Mouse (Mus musculus): Measurements from ENCODE around the gene Acot8. TPM values are rescaled to one million over a fixed set of nuclear protein-coding genes. Genes with fewer than 3 reads are reported as not detected.
A peak's percentile ranks its signal among the peaks of the same experiment; 100 is the strongest.

The Acot8 gene
- polyA plus RNA-seq, 1 experiment = not detected

GRCm38 (mm10) chr2:164831029-164831428 is 26.3 kb upstream of the Acot8 start:
- H3K27ac ChIP-seq (ENCODE audit: insufficient read depth, low read depth, low read length) = no peak overlapping the region
- H3K4me3 ChIP-seq (ENCODE audit: insufficient read depth, low read depth, low read length) = no peak overlapping the region
- TF ChIP-seq POLR2A (IDR thresholded peaks at IDR 0.05; ENCODE audit: insufficient read depth, low read depth, low read length) (no peak), CTCF (IDR thresholded peaks at IDR 0.05; ENCODE audit: insufficient read depth, low read depth, low read length) (no peak)
- WGBS = 90% methylated on average over 10 of the region's 10 CpGs
- H3K4me1 ChIP-seq (ENCODE audit: control insufficient read depth, insufficient read depth, low read length) = peaks cover 35% of the 10 kb centered on the region

- peaks cover 34% of the 10 kb centered on the region for H3K4me1 ChIP-seq (ENCODE audit: control insufficient read depth, insufficient read depth, low read length)
- TF ChIP-seq CTCF (IDR thresholded peaks at IDR 0.05; ENCODE audit: insufficient read depth, low read depth, low read length) = no peak
- TF ChIP-seq POLR2A (IDR thresholded peaks at IDR 0.05; ENCODE audit: insufficient read depth, low read depth, low read length) = no peak
- 92% methylated on average over 1 of the region's 1 CpGs for WGBS
- H3K27ac ChIP-seq (ENCODE audit: insufficient read depth, low read depth, low read length) = no peak overlapping the region
- no peak overlapping the region for H3K4me3 ChIP-seq (ENCODE audit: insufficient read depth, low read depth, low read length)
Observed at GRCm38 (mm10) chr2:164829090-164829489, 24.4 kb upstream of the Acot8 start.

- 83% methylated on average over 6 of the region's 6 CpGs for WGBS
Observed at GRCm38 (mm10) chr2:164828437-164828836, 23.8 kb upstream of the Acot8 start, which contains the start of gene Spata25. Gene Spata25, minus strand, starts transcription at chr2:164828537.

GRCm38 (mm10) chr2:164827146-164827850 is 22.6 kb upstream of the Acot8 start:
- WGBS = 85% methylated on average over 16 of the region's 16 CpGs

More at GRCm38 (mm10) chr2:164828437-164828836, 23.8 kb upstream of the Acot8 start, which contains the start of gene Spata25:
- Histone ChIP-seq H3K4me3 (ENCODE audit: insufficient read depth, low read depth, low read length) (no peak within 1 kb of the TSS), H3K4me1 (ENCODE audit: control insufficient read depth, insufficient read depth, low read length) (peaks cover 34% of the 10 kb centered on the region), H3K27ac (ENCODE audit: insufficient read depth, low read depth, low read length) (no peak within 1 kb of the TSS)
- TF ChIP-seq CTCF (IDR thresholded peaks at IDR 0.05; ENCODE audit: insufficient read depth, low read depth, low read length) (no peak), POLR2A (IDR thresholded peaks at IDR 0.05; ENCODE audit: insufficient read depth, low read depth, low read length) (no peak)

GRCm38 (mm10) chr2:164825521-164825920 is 20.8 kb upstream of the Acot8 start:
- H3K4me1 ChIP-seq (ENCODE audit: control insufficient read depth, insufficient read depth, low read length) = peaks cover 25% of the 10 kb centered on the region
- H3K4me3 ChIP-seq (ENCODE audit: insufficient read depth, low read depth, low read length) = no peak overlapping the region
- 94% methylated on average over 17 of the region's 17 CpGs for WGBS
- TF ChIP-seq CTCF (IDR thresholded peaks at IDR 0.05; ENCODE audit: insufficient read depth, low read depth, low read length) (no peak), POLR2A (IDR thresholded peaks at IDR 0.05; ENCODE audit: insufficient read depth, low read depth, low read length) (no peak)
- no peak overlapping the region for H3K27ac ChIP-seq (ENCODE audit: insufficient read depth, low read depth, low read length)

More at GRCm38 (mm10) chr2:164827146-164827850, 22.6 kb upstream of the Acot8 start:
- Histone ChIP-seq H3K4me1 (ENCODE audit: control insufficient read depth, insufficient read depth, low read length) (peaks cover 25% of the 10 kb centered on the region), H3K4me3 (ENCODE audit: insufficient read depth, low read depth, low read length) (no peak overlapping the region), H3K27ac (ENCODE audit: insufficient read depth, low read depth, low read length) (no peak overlapping the region)
- no peak for TF ChIP-seq CTCF (IDR thresholded peaks at IDR 0.05; ENCODE audit: insufficient read depth, low read depth, low read length)
- TF ChIP-seq POLR2A (IDR thresholded peaks at IDR 0.05; ENCODE audit: insufficient read depth, low read depth, low read length) = no peak

GRCm38 (mm10) chr2:164823969-164824368 is 19.3 kb upstream of the Acot8 start:
- Histone ChIP-seq H3K27ac (ENCODE audit: insufficient read depth, low read depth, low read length) (no peak overlapping the region), H3K4me1 (ENCODE audit: control insufficient read depth, insufficient read depth, low read length) (peaks cover 25% of the 10 kb centered on the region), H3K4me3 (ENCODE audit: insufficient read depth, low read depth, low read length) (no peak overlapping the region)
- no peak for TF ChIP-seq CTCF (IDR thresholded peaks at IDR 0.05; ENCODE audit: insufficient read depth, low read depth, low read length)
- TF ChIP-seq POLR2A (IDR thresholded peaks at IDR 0.05; ENCODE audit: insufficient read depth, low read depth, low read length) = no peak
- 87% methylated on average over 4 of the region's 4 CpGs for WGBS

GRCm38 (mm10) chr2:164823181-164823585 is 18.5 kb upstream of the Acot8 start:
- no peak for TF ChIP-seq POLR2A (IDR thresholded peaks at IDR 0.05; ENCODE audit: insufficient read depth, low read depth, low read length)
- TF ChIP-seq CTCF (IDR thresholded peaks at IDR 0.05; ENCODE audit: insufficient read depth, low read depth, low read length) = no peak

GRCm38 (mm10) chr2:164822636-164823165 is 18.0 kb upstream of the Acot8 start, which contains the start of gene Zswim1:
Gene Zswim1, plus strand, starts transcription at chr2:164822686.
- H3K27ac ChIP-seq (ENCODE audit: insufficient read depth, low read depth, low read length) = peak within 1 kb of the TSS; percentile 40
- WGBS = under 1% methylated on average over 32 of the region's 32 CpGs
- TF ChIP-seq POLR2A (IDR thresholded peaks at IDR 0.05; ENCODE audit: insufficient read depth, low read depth, low read length) (peak; percentile 66; the same call in 1 of the 2 replicates), CTCF (IDR thresholded peaks at IDR 0.05; ENCODE audit: insufficient read depth, low read depth, low read length) (no peak)
- H3K4me1 ChIP-seq (ENCODE audit: control insufficient read depth, insufficient read depth, low read length) = peaks cover 25% of the 10 kb centered on the region
- H3K4me3 ChIP-seq (ENCODE audit: insufficient read depth, low read depth, low read length) = peak within 1 kb of the TSS; percentile 55

More at GRCm38 (mm10) chr2:164823181-164823585, 18.5 kb upstream of the Acot8 start:
- Histone ChIP-seq H3K4me3 (ENCODE audit: insufficient read depth, low read depth, low read length) (peak overlapping the region; percentile 55), H3K4me1 (ENCODE audit: control insufficient read depth, insufficient read depth, low read length) (peaks cover 25% of the 10 kb centered on the region), H3K27ac (ENCODE audit: insufficient read depth, low read depth, low read length) (peak overlapping the region; percentile 40)
- under 1% methylated on average over 10 of the region's 10 CpGs for WGBS

GRCm38 (mm10) chr2:164821060-164821459 is 16.4 kb upstream of the Acot8 start:
- WGBS = 82% methylated on average over 6 of the region's 6 CpGs
- no peak overlapping the region for H3K4me3 ChIP-seq (ENCODE audit: insufficient read depth, low read depth, low read length)
- H3K4me1 ChIP-seq (ENCODE audit: control insufficient read depth, insufficient read depth, low read length) = peaks cover 18% of the 10 kb centered on the region
- H3K27ac ChIP-seq (ENCODE audit: insufficient read depth, low read depth, low read length) = no peak overlapping the region
- TF ChIP-seq CTCF (IDR thresholded peaks at IDR 0.05; ENCODE audit: insufficient read depth, low read depth, low read length) (no peak), POLR2A (IDR thresholded peaks at IDR 0.05; ENCODE audit: insufficient read depth, low read depth, low read length) (no peak)

All from olfactory bulb, adult 2 months (tissue).